ENCODE assay signal across 9 mouse cellular contexts in the genomic region with DNA sequence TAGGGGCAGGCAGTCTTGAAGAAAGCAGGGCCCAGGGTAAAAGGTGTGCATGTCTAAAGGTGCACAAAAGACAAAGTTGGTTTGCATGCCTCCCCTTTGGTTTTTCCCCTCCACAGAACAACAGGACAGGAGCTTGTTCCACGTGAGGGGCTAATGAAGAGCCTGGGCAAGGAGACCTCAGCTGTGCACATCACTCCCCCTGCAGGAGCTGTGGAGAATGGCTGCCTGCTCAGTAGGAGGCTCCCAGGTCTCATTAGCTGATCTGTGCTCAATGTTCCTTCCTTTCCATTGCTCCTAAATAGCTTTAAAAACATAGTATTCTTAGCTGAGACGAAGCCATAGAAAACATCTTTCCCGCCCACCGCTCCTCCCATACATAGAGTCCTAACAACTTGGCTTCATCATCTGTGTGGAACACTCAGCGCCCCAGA. TPM values are rescaled to one million over a fixed set of nuclear protein-coding genes. Genes with fewer than 3 reads are reported as not detected.
A peak's percentile ranks its signal among the peaks of the same experiment; 100 is the strongest.
DNase-seq lines count a peak whose midpoint lies in the region; ATAC-seq and TF ChIP-seq lines count a peak whose summit lies in the region.
"Had no signal": no experiment of that assay in that cellular context is flagged by ENCODE, and none has a peak within 500 bp of the region (broad histone marks: within the 10 kb centered on the region; RNA-seq: fewer than 3 reads in every experiment).

No protein-coding gene starts in this region.

- no peak overlapping the region for H3K27ac ChIP-seq in hindbrain, embryonic 14.5 days
- H3K27ac ChIP-seq in hindbrain, embryonic 13.5 days: no peak overlapping the region
- H3K27ac ChIP-seq in midbrain, postnatal 0 days (ENCODE audit: low read depth, low read length): no peak overlapping the region
- H3K27ac ChIP-seq: hindbrain, embryonic 15.5 days had no signal

- intact Hi-C loops in gastrocnemius, postnatal 14 days (cut with DNase I; ENCODE audit: low total_unique reads): no loop called here

- DNase-seq in hindbrain, embryonic 14.5 days (ENCODE audit: low spot score): peak; percentile 50
- peak; percentile 82 for DNase-seq in CD4-positive, CD25-positive, alpha-beta regulatory T cell, adult 2 months (ENCODE audit: low read depth, low spot score)
- DNase-seq in adrenal gland, postnatal 36 days: peak; percentile 53 to 59
- peak; percentile 50 for DNase-seq in gastrocnemius, postnatal 14 days
- DNase-seq in layer of hippocampus, postnatal 36 days: peak; percentile 50 to 55
- DNase-seq in midbrain, postnatal 0 days (ENCODE audit: low spot score): peak; percentile 65
- DNase-seq in thymus, postnatal 25 days: peak; percentile 80

- WGBS in hindbrain, embryonic 14.5 days: 65% methylated on average over 5 of the region's 5 CpGs
- 72% methylated on average over 5 of the region's 5 CpGs for WGBS in hindbrain, embryonic 13.5 days
- WGBS in midbrain, postnatal 0 days: 70% methylated on average over 5 of the region's 5 CpGs

- no peak overlapping the region for H3K4me3 ChIP-seq in hindbrain, embryonic 14.5 days (replicated peaks; ENCODE audit: low read length)
- no peak overlapping the region for H3K4me3 ChIP-seq in hindbrain, embryonic 13.5 days
- H3K4me3 ChIP-seq in midbrain, postnatal 0 days (ENCODE audit: low read depth, low read length): no peak overlapping the region
- H3K4me3 ChIP-seq: hindbrain, embryonic 15.5 days had no signal

- H3K27me3 ChIP-seq in hindbrain, embryonic 14.5 days (ENCODE audit: control insufficient read depth, insufficient read depth, low read length): no peaks in the 10 kb centered on the region
- H3K27me3 ChIP-seq in hindbrain, embryonic 13.5 days: no peaks in the 10 kb centered on the region
- H3K27me3 ChIP-seq in midbrain, postnatal 0 days (ENCODE audit: insufficient read depth, low read length): no peaks in the 10 kb centered on the region
- H3K27me3 ChIP-seq: hindbrain, embryonic 15.5 days had no signal

- H3K36me3 ChIP-seq in hindbrain, embryonic 14.5 days (replicated peaks; ENCODE audit: control insufficient read depth, insufficient read depth): peaks cover 29% of the 10 kb centered on the region
- peaks cover 36% of the 10 kb centered on the region for H3K36me3 ChIP-seq in hindbrain, embryonic 13.5 days
- H3K36me3 ChIP-seq in midbrain, postnatal 0 days (ENCODE audit: insufficient read depth, low read length): peaks cover 27% of the 10 kb centered on the region

- H3K4me2 ChIP-seq in hindbrain, embryonic 14.5 days (replicated peaks): no peak overlapping the region
- H3K4me2 ChIP-seq in hindbrain, embryonic 13.5 days: no peak overlapping the region
- H3K4me2 ChIP-seq in midbrain, postnatal 0 days (ENCODE audit: low read depth, low read length, poor library complexity, severe bottlenecking): no peak overlapping the region
- H3K4me2 ChIP-seq: hindbrain, embryonic 15.5 days had no signal

- no peak for ATAC-seq in hindbrain, embryonic 14.5 days (ENCODE audit: low FRiP score)
- ATAC-seq in hindbrain, embryonic 13.5 days (ENCODE audit: low FRiP score): no peak
- ATAC-seq in midbrain, postnatal 0 days (ENCODE audit: low FRiP score): no peak

- TF ChIP-seq CTCF in midbrain, postnatal 0 days (IDR thresholded peaks at IDR 0.05): peak; percentile 74

- H3K4me1 ChIP-seq in hindbrain, embryonic 14.5 days (replicated peaks; ENCODE audit: control insufficient read depth, insufficient read depth, low read length): peaks cover 21% of the 10 kb centered on the region
- peaks cover 35% of the 10 kb centered on the region for H3K4me1 ChIP-seq in hindbrain, embryonic 13.5 days (replicated peaks)
- H3K4me1 ChIP-seq in midbrain, postnatal 0 days (ENCODE audit: insufficient read depth, low read length): peaks cover 15% of the 10 kb centered on the region

- H3K9me3 ChIP-seq in hindbrain, embryonic 14.5 days (ENCODE audit: control insufficient read depth, low read length): no peaks in the 10 kb centered on the region
- no peaks in the 10 kb centered on the region for H3K9me3 ChIP-seq in hindbrain, embryonic 13.5 days
- no peaks in the 10 kb centered on the region for H3K9me3 ChIP-seq in midbrain, postnatal 0 days (ENCODE audit: low read length)
- H3K9me3 ChIP-seq: hindbrain, embryonic 15.5 days had no signal

- H3K9ac ChIP-seq in hindbrain, embryonic 14.5 days: no peak overlapping the region
- no peak overlapping the region for H3K9ac ChIP-seq in hindbrain, embryonic 13.5 days
- no peak overlapping the region for H3K9ac ChIP-seq in midbrain, postnatal 0 days (replicated peaks; ENCODE audit: low read length, poor library complexity, severe bottlenecking)
- H3K9ac ChIP-seq: hindbrain, embryonic 15.5 days had no signal

RNA-seq across cellular contexts. Expression of a gene that starts 6.3 kb away (rescaled TPM):
- polyA plus RNA-seq in hindbrain, embryonic 14.5 days (2014; fragmentation: Nextera tagmentation; extraction: Ambion mirVana): 39.9 and 45.2 TPM in 2 replicates
- polyA plus RNA-seq in hindbrain, embryonic 13.5 days (2015; fragmentation: Nextera tagmentation; extraction: Ambion mirVana): 31.7 and 35.5 TPM in 2 replicates
- total RNA-seq in adrenal gland, postnatal 36 days (2021): under 1 TPM; 0.26 TPM
- total RNA-seq in gastrocnemius, postnatal 14 days (2021): under 1 TPM; 0.18 to 0.33 TPM
- 10 to 100 TPM; 23.5 to 26.6 TPM for total RNA-seq in layer of hippocampus, postnatal 36 days (2021)
- total RNA-seq in midbrain, postnatal 0 days (2014; rRNA removed): 48.1 and 54.7 TPM in 2 replicates
- polyA plus RNA-seq in midbrain, postnatal 0 days (2015; fragmentation: Nextera tagmentation; extraction: Ambion mirVana): 46.6 and 50.3 TPM in 2 replicates

Comparison
In these comparisons a context has a peak if more than half of its experiments do, and no peak if none do; other contexts are left out.
1. RNA of a gene that starts 6.3 kb away (total RNA-seq): 48.1 to 54.7 TPM in midbrain, postnatal 0 days and 23.5 to 26.6 TPM in layer of hippocampus, postnatal 36 days; 0.18 to 0.33 TPM in gastrocnemius, postnatal 14 days and 0.26 TPM in adrenal gland, postnatal 36 days; every median in the first group is over 10 times any median in the second.
2. Peak in every context shown above with its lines, with median percentiles within 50 percentile points of each other: DNase-seq.